Mouse (Mus musculus) frontal cortex, adult 2 months (tissue): ENCODE results near the gene Micu1. TPM values are rescaled to one million over a fixed set of nuclear protein-coding genes. Genes with fewer than 3 reads are reported as not detected.

Source experiments
- DNase-seq, 2 experiments: peaks; one replicate each; pipeline ENCODE4 v3.0.0; 2022; ENCODE audit warnings: low spot score in 1 of 2; ENCODE audit errors: extremely low spot score in 1 of 2
- polyA plus RNA-seq: library from polyadenylated mRNA; depleted of rRNA; stranded (reverse); fragments of >200 nt; gene quantifications from 2 replicates; pipeline ENCODE4 v1.2.3, GENCODE M21; 2012

Micu1 gene
- polyA plus RNA-seq, 1 experiment, result 131 TPM

GRCm38 (mm10) chr10:59800159-59800558 lies 97.9 kb downstream of the Micu1 start:
- DNase-seq, result no peak

- DNase-seq, result no peak
Measured at GRCm38 (mm10) chr10:59800826-59801501, 98.7 kb downstream of the Micu1 start.

GRCm38 (mm10) chr10:59808677-59809076 lies 106.4 kb downstream of the Micu1 start:
- DNase-seq, result no peak

DNA sequence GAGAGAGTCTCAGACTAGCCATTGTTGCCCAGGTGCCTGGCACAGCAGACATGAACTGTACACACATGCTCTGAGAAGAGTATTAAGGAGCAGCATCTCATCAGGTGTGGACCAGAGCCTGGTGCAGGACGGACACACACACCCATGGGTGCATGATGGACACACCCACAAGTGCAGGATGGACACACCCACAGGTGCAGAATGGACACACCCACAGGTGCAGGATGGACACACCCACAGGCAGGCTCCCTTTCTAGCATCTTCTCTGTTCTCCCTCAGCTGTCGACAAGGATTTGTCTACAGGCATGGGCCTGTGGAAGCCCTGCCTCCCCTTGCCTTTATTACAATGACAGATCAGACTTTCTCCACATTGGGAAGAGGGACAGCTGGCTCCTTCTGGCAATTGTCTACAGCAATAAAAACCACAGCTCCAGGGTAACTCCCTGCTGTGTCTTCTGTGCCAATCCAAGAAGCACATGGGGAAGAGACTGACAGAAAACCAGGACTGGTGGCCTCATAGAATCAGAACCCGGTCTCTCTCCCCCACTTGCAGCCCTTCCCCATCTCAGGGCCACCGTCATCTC lies 107.8 kb downstream of the Micu1 start:
- DNase-seq, result no peak

GRCm38 (mm10) chr10:59812939-59813338 lies 110.7 kb downstream of the Micu1 start:
- no peak for DNase-seq

DNA sequence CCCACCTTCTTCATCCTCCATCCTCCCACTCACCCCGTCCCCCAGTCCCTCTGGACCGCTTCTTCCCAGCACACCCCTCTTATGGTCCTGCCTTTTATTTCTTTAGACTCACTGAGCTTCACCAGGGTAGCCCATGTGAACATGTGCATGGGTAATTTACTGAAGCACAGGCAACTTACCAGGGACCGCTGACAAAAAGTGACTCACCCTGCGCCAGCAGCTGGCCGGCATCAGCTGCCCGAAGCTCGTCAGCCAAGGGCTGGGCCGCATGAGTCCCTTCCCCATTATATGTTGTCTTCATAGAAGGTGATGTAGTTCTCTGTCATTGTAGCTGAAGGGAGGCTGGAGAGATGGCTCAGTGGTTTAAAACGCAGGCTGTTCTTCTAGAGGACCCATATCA lies 111.5 kb downstream of the Micu1 start:
- no peak for DNase-seq

- peak in 1 of 2 experiments; percentile 37 for DNase-seq
Measured at GRCm38 (mm10) chr10:59814505-59815155, 112.4 kb downstream of the Micu1 start.

DNA sequence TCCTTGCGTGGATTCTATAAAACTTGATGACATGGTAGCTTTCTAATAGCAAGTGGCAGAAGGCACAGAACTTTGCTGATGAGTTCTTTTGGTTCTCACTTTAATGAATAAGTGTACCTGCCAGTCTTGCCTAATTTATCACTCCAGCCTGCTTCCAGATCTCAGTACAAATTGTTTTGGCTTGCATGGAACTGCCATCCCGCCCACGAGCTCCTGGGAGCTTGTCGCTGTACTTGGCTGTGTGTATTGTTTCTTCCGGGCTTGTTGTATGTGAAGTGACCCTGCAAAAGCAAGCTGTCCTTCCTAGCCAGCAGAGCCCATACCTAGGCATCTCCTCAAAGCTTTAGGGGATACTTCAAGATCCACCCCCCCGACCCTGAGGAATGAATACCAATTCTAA lies 114.3 kb downstream of the Micu1 start:
- peak in 1 of 2 experiments; percentile 50 for DNase-seq

DNA sequence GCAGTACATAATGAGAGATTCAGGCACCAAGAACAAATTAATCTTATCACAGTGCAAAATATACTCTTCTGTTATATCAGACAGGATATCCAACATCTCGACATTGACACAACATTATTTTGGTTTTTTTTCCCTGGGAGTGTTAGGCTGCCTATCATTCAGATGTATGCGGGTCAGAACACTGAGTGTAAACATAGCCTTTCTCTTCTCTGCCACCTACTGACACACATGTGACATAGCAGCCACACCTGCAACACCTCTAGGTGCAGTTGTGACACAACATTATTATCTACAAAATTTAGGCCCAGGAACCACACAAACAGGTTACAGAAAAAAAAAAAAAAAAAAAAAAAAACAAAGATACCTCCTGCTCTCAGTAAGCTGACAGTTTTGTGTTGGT lies 115.3 kb downstream of the Micu1 start:
- no peak for DNase-seq

DNA sequence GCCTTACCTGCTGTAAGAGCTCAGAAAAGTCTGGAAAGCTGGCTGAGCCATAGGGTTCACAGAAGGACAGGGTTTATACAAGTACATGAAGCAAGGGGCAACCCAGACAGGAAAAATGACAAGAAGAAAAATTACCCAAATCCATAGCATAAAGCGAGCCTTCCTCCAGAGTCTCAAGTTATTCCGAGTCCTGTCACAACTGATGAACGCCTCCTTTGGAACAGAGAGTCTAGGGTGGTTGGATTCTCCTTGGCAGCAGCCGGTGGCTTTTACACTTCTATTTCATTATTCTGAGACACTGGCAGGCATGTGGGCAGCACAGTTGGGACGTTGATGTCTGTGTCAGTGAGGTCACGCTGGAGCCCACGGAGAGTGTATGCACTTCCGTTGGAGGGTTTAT lies 115.7 kb downstream of the Micu1 start:
- peak in 1 of 2 experiments; percentile 45 for DNase-seq

GRCm38 (mm10) chr10:59819146-59819545 lies 116.9 kb downstream of the Micu1 start:
- no peak for DNase-seq

DNA sequence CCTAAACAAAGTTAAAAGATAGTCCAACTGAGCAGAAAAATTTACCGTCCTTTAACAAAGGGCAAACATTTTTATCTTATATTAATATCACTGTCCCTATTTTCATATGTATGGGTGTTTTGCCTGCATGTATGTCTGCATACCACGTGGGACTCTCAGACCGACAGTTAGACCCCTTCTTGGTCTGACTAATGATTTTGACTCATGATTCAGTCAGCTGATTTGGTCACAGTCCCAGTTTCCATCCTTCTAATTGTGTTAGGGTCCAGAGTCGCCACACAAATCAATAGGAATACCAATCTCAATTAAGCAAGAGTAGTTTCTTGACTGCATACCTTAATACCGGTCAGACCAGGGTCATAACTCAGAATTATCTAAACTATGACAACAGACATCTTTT lies 118.6 kb downstream of the Micu1 start:
- DNase-seq, result no peak

GRCm38 (mm10) chr10:59821334-59822066 lies 119.2 kb downstream of the Micu1 start:
- DNase-seq, result no peak

DNA sequence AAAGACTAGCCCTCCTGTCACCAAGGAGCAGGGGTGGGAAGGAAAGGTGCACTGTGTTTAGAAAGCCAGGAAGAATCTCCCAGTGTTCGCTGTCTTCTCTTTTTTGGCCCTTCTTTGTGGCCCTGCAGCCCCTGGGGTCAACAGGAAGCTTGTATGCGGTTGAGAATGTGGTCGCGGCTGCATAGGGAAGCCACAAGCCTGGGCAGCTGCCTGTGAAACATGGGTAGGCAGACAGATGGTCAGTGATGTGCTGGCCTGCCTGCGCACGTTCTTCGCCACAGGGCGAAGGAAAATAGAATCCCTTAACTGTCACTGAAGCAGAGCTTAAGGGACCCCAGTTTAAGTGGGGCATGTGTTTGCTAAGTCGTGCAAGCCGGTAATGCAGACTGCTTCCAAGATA lies 120.6 kb downstream of the Micu1 start:
- no peak for DNase-seq

DNA sequence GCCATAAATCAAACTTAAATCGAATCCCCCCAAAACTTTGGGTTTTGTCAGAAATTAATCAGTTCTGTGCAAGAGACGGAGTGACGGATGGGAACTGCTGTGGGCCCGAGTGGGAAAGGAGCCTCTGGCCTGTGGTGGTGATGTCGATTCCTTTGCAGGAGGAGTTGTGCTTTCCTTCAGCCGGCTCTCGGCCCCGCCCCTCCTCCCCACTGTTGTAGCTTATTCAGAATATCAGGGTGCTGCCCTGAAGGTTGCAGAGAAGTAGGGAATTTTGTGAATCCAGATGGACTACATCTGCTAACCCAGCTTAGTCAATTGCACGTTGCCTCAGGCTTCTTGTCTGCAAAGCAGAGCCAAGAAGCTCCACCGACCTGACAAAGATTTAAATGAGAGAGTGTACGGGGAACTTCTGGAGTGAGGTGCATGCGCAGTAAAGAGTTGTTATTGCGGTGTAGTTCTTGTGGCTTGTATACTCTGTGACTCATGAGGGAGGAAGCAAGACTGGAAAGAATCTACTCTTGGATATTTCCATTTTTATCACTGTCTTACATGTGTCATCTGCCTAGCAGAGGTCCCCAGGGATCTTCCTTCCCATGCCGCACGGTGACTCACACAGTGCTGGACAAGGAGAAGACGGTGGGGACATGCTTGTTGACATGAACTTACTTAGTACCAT lies 123.0 kb downstream of the Micu1 start:
- peak in 1 of 2 experiments; percentile 69 for DNase-seq

DNA sequence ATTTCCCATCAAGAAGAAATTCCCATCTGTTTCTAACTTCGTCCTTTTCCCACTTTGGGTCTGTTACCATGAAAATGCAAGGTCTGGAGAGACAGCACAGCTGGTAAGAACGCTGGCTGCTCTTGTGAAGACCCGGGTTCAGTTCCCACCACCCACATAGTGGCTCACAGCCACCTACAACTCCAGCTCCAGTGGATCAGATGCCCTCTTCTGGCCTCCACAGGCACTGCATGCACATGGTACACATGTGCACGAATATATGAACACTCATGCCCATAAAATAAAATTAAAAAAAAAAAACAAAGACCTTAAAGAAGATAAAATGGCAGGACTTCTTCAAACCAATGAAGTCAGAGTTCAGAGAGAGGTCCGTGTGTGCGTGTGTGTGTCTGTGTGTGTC lies 127.6 kb downstream of the Micu1 start:
- DNase-seq, result no peak

GRCm38 (mm10) chr10:59831950-59832349 lies 129.7 kb downstream of the Micu1 start:
- no peak for DNase-seq

GRCm38 (mm10) chr10:59835301-59836155 lies 133.3 kb downstream of the Micu1 start:
- DNase-seq, result peak in 1 of 2 experiments; percentile 36

- DNase-seq, result no peak
Measured at GRCm38 (mm10) chr10:59837490-59837889, 135.2 kb downstream of the Micu1 start.

- DNase-seq, result peak in 1 of 2 experiments; percentile 33
Measured at GRCm38 (mm10) chr10:59841434-59841833, 139.2 kb downstream of the Micu1 start.
